Mouse (Mus musculus): ENCODE results near the gene Paqr9. TPM values are rescaled to one million over a fixed set of nuclear protein-coding genes. Genes with fewer than 3 reads are reported as not detected.
A peak's percentile ranks its signal among the peaks of the same experiment; 100 is the strongest.

Paqr9 gene
- polyA plus RNA-seq, 1 experiment from 2014 or later: 0.31 TPM

DNA sequence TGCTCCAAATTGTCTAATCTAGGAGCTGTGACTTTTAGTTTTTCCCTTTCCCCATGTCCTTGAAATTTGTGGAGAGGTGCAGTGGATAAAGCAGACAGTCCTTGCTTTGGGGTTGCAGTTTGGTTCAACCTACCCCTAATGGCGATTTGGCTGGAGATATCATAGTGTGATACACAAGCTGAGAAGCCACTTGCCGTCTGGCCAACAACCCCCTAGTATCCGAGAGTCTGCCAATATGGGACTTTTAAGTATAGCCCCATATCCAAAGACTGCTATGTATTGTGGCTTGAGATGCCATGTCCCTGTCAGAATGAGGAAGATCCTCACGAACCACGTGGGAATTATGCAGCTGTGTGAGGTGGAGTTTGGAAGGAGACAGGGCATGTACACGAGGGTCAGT is 34.1 kb upstream of the Paqr9 start:
- Histone ChIP-seq H3K27me3 (no peaks in the 10 kb centered on the region), H3K4me2 (no peak overlapping the region), H3K9ac (replicated peaks) (peak overlapping the region; percentile 23; the same call in 1 of the 2 replicates), H3K4me1 (replicated peaks) (no peaks in the 10 kb centered on the region), H3K27ac (no peak overlapping the region), H3K4me3 (replicated peaks) (no peak overlapping the region), H3K9me3 (no peaks in the 10 kb centered on the region), H3K36me3 (no peaks in the 10 kb centered on the region)
- no peak for ATAC-seq (ENCODE audit: insufficient number of reproducible peaks, insufficient read depth, low FRiP score, low TSS enrichment, low read depth)
- WGBS: 84% methylated on average over 6 of the region's 6 CpGs

DNA sequence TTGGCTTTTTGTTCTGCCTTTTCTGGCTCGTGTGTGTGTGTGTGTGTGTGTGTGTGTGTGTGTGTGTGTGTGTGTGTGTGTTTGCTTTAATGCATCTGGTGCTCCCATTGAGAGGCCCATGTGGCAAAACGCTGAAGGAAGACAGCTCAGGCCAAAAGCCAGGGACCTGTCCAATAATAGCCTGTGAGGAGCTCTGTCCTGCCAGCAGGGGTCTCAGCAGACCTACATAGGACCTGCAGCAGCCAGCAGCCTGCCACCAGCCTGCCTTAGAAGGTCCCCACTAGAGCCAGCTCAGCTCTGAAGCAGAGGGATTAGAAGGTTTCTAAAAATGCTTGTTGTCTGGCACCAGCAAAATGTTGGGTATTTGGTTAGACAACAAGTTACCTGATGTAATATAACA is 33.5 kb upstream of the Paqr9 start:
- Histone ChIP-seq H3K4me2 (no peak overlapping the region), H3K4me1 (replicated peaks) (no peaks in the 10 kb centered on the region), H3K9me3 (no peaks in the 10 kb centered on the region), H3K4me3 (replicated peaks) (no peak overlapping the region), H3K27me3 (no peaks in the 10 kb centered on the region), H3K36me3 (no peaks in the 10 kb centered on the region), H3K27ac (no peak overlapping the region), H3K9ac (replicated peaks) (no peak overlapping the region)
- ATAC-seq (ENCODE audit: insufficient number of reproducible peaks, insufficient read depth, low FRiP score, low TSS enrichment, low read depth): 0 out of 2 replicates have a peak, but pooled peaks have one; percentile 56
- 25% methylated on average over 2 of the region's 2 CpGs for WGBS

DNA sequence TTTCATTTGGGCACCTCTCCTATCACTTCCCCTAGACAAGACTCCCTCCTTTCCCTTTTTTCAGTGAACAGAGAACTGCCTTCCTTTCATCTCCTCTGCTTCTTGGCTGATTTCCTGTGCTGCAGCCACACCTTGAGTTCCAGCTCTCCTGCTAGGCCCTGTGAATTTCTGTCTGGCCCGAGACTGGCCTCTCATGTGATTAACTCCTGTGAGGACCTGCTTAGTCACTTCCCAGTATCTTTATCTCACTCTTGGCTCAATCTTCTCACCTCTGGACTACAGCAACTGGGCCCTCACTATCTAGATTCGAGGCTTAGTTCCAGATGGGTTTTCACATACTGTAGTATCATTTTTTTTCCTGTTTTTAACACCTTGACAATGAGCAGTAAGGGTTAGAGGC is 31.8 kb upstream of the Paqr9 start:
- Histone ChIP-seq H3K27me3 (no peaks in the 10 kb centered on the region), H3K4me3 (replicated peaks) (no peak overlapping the region), H3K27ac (no peak overlapping the region), H3K4me2 (no peak overlapping the region), H3K4me1 (replicated peaks) (no peaks in the 10 kb centered on the region), H3K36me3 (no peaks in the 10 kb centered on the region), H3K9me3 (no peaks in the 10 kb centered on the region), H3K9ac (replicated peaks) (no peak overlapping the region)
- WGBS: 44% methylated on average over 2 of the region's 2 CpGs
- no peak for ATAC-seq (ENCODE audit: insufficient number of reproducible peaks, insufficient read depth, low FRiP score, low TSS enrichment, low read depth)

DNA sequence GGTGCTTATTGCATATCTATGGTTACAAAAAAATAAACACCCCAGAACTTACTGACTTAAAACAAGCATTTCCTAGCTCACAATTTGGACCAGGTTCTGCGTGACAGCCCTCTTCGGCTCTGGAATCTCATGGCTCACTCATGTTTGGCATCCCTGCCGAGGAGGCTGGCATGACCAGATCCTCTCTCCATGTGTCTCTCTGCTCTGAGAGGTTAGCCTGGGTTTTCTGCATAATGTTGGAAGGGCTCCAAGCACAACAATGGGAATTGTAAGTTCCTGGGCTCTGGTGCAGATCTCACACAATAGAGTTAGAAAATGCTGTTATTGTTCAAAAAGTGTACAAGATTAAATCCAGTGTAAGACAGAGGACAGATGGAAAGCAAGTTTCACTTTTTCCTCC is 28.3 kb upstream of the Paqr9 start:
- Histone ChIP-seq H3K27ac (no peak overlapping the region), H3K9ac (replicated peaks) (no peak overlapping the region), H3K36me3 (no peaks in the 10 kb centered on the region), H3K27me3 (no peaks in the 10 kb centered on the region), H3K9me3 (no peaks in the 10 kb centered on the region), H3K4me1 (replicated peaks) (no peaks in the 10 kb centered on the region), H3K4me2 (no peak overlapping the region), H3K4me3 (replicated peaks) (no peak overlapping the region)
- ATAC-seq (ENCODE audit: insufficient number of reproducible peaks, insufficient read depth, low FRiP score, low TSS enrichment, low read depth): no peak
- 83% methylated on average over 3 of the region's 3 CpGs for WGBS

DNA sequence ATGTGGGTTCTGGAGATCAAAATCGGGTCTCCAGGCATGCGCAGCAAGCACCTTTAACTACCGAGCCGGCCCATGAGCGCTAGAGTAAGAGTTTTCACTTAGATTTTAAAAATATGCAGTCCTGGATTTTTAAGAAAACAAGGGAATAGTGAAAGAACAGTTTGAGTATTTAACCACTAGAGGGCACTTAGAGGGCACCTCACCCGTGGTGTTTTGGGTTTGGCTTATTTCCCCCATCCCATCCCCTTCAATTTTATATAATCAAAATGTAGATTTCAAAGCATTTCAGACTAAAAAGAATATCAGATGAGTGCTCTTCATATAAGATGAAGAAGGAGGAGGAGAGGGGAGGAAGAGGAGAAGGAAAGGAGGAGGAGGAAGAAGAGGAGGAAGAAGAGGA is 25.6 kb upstream of the Paqr9 start:
- Histone ChIP-seq H3K4me3 (replicated peaks) (no peak overlapping the region), H3K9me3 (no peaks in the 10 kb centered on the region), H3K36me3 (no peaks in the 10 kb centered on the region), H3K9ac (replicated peaks) (no peak overlapping the region), H3K4me1 (replicated peaks) (no peaks in the 10 kb centered on the region), H3K4me2 (no peak overlapping the region), H3K27me3 (no peaks in the 10 kb centered on the region), H3K27ac (no peak overlapping the region)
- ATAC-seq (ENCODE audit: insufficient number of reproducible peaks, insufficient read depth, low FRiP score, low TSS enrichment, low read depth): no peak
- WGBS: 34% methylated on average over 6 of the region's 6 CpGs

DNA sequence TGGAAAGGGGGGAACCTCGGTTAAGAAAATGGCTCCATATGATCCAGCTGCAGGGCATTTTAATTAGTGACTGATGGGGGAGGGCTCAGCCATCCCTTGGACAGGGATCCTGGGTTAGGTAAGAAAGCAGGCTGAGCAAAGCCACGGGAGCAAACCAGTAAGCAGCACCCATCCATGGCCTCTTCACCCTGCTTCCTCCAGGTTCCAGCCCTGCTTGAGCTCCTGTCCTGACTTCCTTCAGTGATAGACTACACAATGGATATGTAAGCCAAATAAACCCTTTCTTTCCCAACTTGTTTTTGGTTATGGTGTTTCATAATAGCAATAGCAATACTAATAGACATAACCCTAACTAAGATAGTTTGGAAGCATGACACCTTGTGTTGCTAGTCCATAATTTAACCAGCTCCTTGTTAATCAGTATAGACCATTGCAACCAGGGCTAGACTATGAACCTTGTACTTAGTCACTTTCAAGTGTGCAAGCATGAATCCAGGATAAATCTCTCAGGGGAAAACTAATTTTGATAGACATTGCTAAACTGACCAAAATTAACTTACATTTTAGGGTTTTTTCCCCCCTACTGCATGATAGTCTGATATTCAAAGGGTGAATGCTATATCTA is 20.2 kb upstream of the Paqr9 start:
- Histone ChIP-seq H3K4me2 (no peak overlapping the region), H3K4me3 (replicated peaks) (no peak overlapping the region), H3K9me3 (no peaks in the 10 kb centered on the region), H3K36me3 (no peaks in the 10 kb centered on the region), H3K4me1 (replicated peaks) (no peaks in the 10 kb centered on the region), H3K27ac (no peak overlapping the region), H3K9ac (replicated peaks) (no peak overlapping the region), H3K27me3 (no peaks in the 10 kb centered on the region)
- 70% methylated on average over 2 of the region's 2 CpGs for WGBS
- no peak for ATAC-seq (ENCODE audit: insufficient number of reproducible peaks, insufficient read depth, low FRiP score, low TSS enrichment, low read depth)

DNA sequence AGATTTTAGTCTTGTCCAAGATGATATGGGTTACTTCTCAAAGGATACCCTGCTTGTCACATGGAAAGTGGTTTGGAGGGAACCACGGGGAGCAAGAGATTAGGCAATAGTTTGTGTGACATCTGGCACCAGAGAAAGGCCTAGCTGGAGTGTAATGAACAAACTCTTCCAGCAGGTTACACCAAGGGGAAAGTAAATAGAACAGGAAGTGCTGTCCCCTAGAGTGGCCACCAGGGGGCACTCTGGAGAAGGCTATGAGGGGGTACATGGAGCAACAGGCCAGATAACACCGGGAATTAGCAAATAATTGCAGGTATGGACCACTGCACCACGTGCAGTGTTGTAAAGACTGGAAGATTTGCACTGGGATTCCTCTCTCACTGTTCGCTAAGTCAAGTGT is 19.0 kb upstream of the Paqr9 start:
- no peaks in the 10 kb centered on the region for H3K27me3 ChIP-seq
- no peak overlapping the region for H3K4me3 ChIP-seq (replicated peaks)
- H3K36me3 ChIP-seq: no peaks in the 10 kb centered on the region
- no peaks in the 10 kb centered on the region for H3K9me3 ChIP-seq
- H3K9ac ChIP-seq (replicated peaks): no peak overlapping the region
- ATAC-seq (ENCODE audit: insufficient number of reproducible peaks, insufficient read depth, low FRiP score, low TSS enrichment, low read depth): no peak
- no peak overlapping the region for H3K4me2 ChIP-seq
- 47% methylated on average over 4 of the region's 4 CpGs for WGBS
- H3K4me1 ChIP-seq (replicated peaks): no peaks in the 10 kb centered on the region
- no peak overlapping the region for H3K27ac ChIP-seq

DNA sequence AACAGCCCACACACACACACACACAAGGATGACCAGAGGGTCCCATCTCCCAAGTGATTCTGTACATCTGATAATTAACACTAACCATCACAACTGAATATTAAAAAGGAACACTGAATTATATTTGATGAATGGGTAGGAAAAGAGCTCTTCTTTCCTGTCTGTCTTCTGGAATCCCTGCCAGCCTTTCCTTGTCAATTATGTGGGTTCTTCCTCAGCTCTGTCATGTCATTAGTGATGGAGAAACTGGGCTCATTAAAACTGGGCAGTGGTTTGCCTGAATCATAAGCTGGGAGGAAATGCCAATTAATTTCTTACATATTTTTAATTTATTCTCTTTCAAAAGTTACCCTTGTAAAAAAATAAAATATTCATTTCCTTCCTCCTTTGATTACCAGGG is 18.2 kb upstream of the Paqr9 start:
- Histone ChIP-seq H3K4me1 (replicated peaks) (no peaks in the 10 kb centered on the region), H3K9ac (replicated peaks) (no peak overlapping the region), H3K9me3 (no peaks in the 10 kb centered on the region), H3K4me3 (replicated peaks) (no peak overlapping the region), H3K36me3 (no peaks in the 10 kb centered on the region), H3K4me2 (no peak overlapping the region), H3K27me3 (no peaks in the 10 kb centered on the region), H3K27ac (no peak overlapping the region)
- no peak for ATAC-seq (ENCODE audit: insufficient number of reproducible peaks, insufficient read depth, low FRiP score, low TSS enrichment, low read depth)

DNA sequence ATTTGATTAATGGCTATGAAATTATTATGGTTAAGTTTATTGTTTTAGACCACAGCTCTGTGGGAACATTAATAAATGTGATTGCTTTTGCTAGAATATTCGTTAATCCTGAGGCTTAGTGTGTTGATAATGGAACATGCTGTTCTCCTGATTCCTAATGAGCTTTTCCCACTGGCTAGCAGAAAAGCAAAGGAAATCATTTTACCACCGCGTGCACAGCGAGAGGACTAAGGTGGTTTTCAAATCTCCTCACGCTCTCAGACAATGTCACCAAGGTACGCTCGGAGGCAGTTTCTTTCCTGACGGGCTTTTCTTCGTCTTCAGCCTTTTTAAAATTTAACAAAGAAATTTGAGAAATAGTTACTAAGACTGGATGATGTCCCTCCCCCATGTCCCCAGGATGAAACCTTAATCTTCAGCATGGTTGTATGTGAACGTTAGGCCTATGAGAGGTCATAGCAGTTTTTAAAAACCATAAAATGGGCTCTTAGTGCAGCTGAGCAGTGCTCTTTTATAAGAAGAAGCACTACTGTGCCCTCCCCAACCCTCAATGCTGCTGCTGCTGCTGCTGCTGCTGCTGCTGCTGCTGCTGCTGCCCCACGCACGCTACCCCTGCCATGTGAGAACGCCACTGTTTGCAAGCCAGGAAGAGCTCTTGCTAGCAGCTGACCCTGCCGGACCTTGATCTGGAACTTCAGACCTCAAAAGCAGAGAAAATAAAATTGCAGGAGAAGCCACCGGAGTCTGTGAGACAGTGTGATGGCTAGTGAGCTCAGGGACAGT is 17.6 kb upstream of the Paqr9 start:
- WGBS: 67% methylated on average over 15 of the region's 15 CpGs
- Histone ChIP-seq H3K36me3 (no peaks in the 10 kb centered on the region), H3K9me3 (no peaks in the 10 kb centered on the region), H3K27me3 (no peaks in the 10 kb centered on the region), H3K27ac (no peak overlapping the region), H3K4me1 (replicated peaks) (no peaks in the 10 kb centered on the region), H3K4me2 (no peak overlapping the region), H3K9ac (replicated peaks) (no peak overlapping the region), H3K4me3 (replicated peaks) (no peak overlapping the region)
- no peak for ATAC-seq (ENCODE audit: insufficient number of reproducible peaks, insufficient read depth, low FRiP score, low TSS enrichment, low read depth)

DNA sequence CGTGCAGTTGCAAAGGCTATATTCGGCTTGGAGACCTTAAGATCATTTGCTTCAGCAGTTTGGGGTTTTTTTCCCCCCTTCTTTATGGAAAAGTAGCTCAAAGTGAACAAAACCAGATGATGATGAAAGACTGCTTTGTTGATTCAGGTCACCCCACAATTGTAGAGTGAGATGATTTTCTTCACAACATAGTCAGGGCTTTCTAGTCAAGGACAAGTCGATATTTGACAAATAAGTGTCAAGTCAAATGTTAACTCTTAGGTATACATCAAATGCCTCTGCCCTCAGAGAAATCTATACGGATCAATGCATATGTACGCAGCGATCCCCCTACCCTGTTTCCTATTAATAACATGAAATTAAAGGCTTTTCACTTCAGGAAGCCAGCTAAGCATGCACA is 17.0 kb upstream of the Paqr9 start:
- H3K4me1 ChIP-seq (replicated peaks): no peaks in the 10 kb centered on the region
- 80% methylated on average over 6 of the region's 6 CpGs for WGBS
- no peaks in the 10 kb centered on the region for H3K27me3 ChIP-seq
- no peak overlapping the region for H3K4me2 ChIP-seq
- H3K9me3 ChIP-seq: no peaks in the 10 kb centered on the region
- 0 out of 2 replicates have a peak overlapping the region, but pooled peaks have one; percentile 17 for H3K27ac ChIP-seq
- no peak overlapping the region for H3K9ac ChIP-seq (replicated peaks)
- no peak overlapping the region for H3K4me3 ChIP-seq (replicated peaks)
- H3K36me3 ChIP-seq: no peaks in the 10 kb centered on the region
- no peak for ATAC-seq (ENCODE audit: insufficient number of reproducible peaks, insufficient read depth, low FRiP score, low TSS enrichment, low read depth)

DNA sequence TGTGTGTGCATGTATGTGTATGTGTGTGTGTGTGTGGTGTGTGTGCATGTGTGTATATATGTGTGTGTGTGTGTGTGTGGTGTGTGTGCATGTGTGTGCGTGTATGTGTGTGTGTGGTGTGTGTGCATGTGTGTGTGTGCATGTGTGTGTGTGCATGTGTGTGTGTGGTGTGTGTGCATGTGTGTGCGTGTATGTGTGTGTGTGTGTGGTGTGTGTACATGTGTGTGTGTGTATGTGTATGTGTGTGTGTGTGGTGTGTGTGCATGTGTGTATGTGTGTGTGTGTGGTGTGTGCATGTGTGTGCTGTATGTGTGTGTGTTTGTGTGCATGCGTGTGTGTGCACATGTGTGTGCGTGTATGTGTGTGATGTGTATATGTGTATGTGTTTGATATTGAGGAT is 14.9 kb upstream of the Paqr9 start:
- no peak for ATAC-seq (ENCODE audit: insufficient number of reproducible peaks, insufficient read depth, low FRiP score, low TSS enrichment, low read depth)
- no peaks in the 10 kb centered on the region for H3K36me3 ChIP-seq

DNA sequence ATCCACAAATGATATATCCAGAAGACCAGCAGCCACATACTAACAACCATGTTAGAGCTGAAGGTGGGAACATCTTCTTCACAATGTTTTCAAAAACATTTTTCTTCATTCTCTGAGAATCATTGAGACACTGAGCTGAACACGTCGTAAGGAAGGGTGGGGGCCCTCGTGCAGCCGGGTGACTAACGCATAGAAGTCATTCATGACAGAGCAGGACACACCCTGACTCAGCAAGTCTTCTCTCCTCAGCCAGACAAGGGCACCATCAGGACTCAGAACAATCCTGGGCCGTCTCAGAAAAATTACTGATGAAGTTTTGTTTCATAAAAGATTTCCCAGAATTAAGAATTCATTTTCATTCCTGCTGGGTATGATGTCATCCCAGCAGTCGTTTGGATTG is 12.8 kb upstream of the Paqr9 start:
- H3K27ac ChIP-seq: no peak overlapping the region
- no peaks in the 10 kb centered on the region for H3K27me3 ChIP-seq
- no peak for ATAC-seq (ENCODE audit: insufficient number of reproducible peaks, insufficient read depth, low FRiP score, low TSS enrichment, low read depth)
- no peak overlapping the region for H3K4me3 ChIP-seq (replicated peaks)
- H3K36me3 ChIP-seq: no peaks in the 10 kb centered on the region
- no peaks in the 10 kb centered on the region for H3K9me3 ChIP-seq
- 68% methylated on average over 7 of the region's 7 CpGs for WGBS
- H3K4me2 ChIP-seq: no peak overlapping the region
- H3K9ac ChIP-seq (replicated peaks): no peak overlapping the region
- H3K4me1 ChIP-seq (replicated peaks): no peaks in the 10 kb centered on the region

More for the DNA sequence above, 14.9 kb upstream of the Paqr9 start:
- Histone ChIP-seq H3K4me2 (no peak overlapping the region), H3K9me3 (no peaks in the 10 kb centered on the region), H3K27me3 (no peaks in the 10 kb centered on the region), H3K27ac (no peak overlapping the region), H3K9ac (replicated peaks) (no peak overlapping the region), H3K4me1 (replicated peaks) (no peaks in the 10 kb centered on the region), H3K4me3 (replicated peaks) (no peak overlapping the region)
- WGBS: 85% methylated on average over 4 of the region's 4 CpGs
